In the genomic region with DNA sequence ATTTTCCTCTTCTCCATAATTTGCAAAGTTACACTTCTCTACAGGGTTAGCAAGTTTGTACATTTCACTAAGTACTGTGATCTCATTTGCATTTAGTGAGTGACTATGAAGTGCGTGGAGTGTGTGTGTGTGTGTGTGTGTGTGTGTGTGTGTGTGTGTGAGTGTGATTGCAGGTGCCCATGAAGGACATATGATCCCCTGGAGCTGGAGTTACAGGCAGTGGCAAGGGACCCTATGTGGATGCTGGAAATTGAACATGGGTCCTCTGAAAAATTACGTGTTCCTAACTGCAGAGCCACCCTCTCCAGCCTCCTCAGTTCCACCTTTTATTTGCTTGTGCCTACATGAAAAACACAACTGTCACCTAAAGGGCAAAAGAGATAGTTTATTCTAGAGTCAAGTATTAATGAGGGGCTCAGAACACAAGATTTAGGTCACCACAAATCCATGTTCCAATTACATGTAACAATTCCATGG, we compare ENCODE assay signal across 8 mouse cellular contexts. TPM values are rescaled to one million over a fixed set of nuclear protein-coding genes. Genes with fewer than 3 reads are reported as not detected.
A peak's percentile ranks its signal among the peaks of the same experiment; 100 is the strongest.
DNase-seq lines count a peak whose midpoint lies in the region; ATAC-seq lines count a peak whose summit lies in the region.

No protein-coding gene starts in this region.

- H3K4me1 ChIP-seq in kidney, embryonic 16.5 days (ENCODE audit: insufficient read depth, low read length): peaks cover 9% of the 10 kb centered on the region
- H3K4me1 ChIP-seq in embryonic facial prominence, embryonic 10.5 days: peaks cover 12% of the 10 kb centered on the region
- H3K4me1 ChIP-seq in hindbrain, embryonic 14.5 days (replicated peaks; ENCODE audit: control insufficient read depth, insufficient read depth, low read length): peaks cover 10% of the 10 kb centered on the region
- H3K4me1 ChIP-seq in midbrain, embryonic 14.5 days (ENCODE audit: control insufficient read depth, insufficient read depth, low read length): peaks cover 8% of the 10 kb centered on the region; the same call in 1 of the 2 replicates

- no peak for DNase-seq in kidney, postnatal 4 days
- DNase-seq in embryonic facial prominence, embryonic 10.5 days (ENCODE audit: low spot score): no peak
- DNase-seq in hindbrain, embryonic 14.5 days (ENCODE audit: low spot score): no peak
- no peak for DNase-seq in midbrain, embryonic 14.5 days
- no peak for DNase-seq in spleen, adult 12 weeks (ENCODE audit: low spot score)
- no peak for DNase-seq in left cerebral cortex, adult 9 months (ENCODE audit: low spot score in 2 of 2)
- DNase-seq in frontal cortex, adult 2 months (ENCODE audit: extremely low spot score in 1 of 2, low spot score in 1 of 2): no peak

- peak overlapping the region; percentile 93; the same call in 1 of the 2 replicates for H3K9ac ChIP-seq in kidney, embryonic 16.5 days (replicated peaks; ENCODE audit: low read length)
- H3K9ac ChIP-seq in hindbrain, embryonic 14.5 days: 0 out of 2 replicates have a peak overlapping the region, but pooled peaks have one; percentile 73
- no peak overlapping the region for H3K9ac ChIP-seq in midbrain, embryonic 14.5 days (replicated peaks; ENCODE audit: low read length)

- ATAC-seq in kidney, embryonic 16.5 days (ENCODE audit: low FRiP score, low TSS enrichment): peak; percentile 53
- ATAC-seq in hindbrain, embryonic 14.5 days (ENCODE audit: low FRiP score): peak; percentile 72
- no peak; the same call in 1 of the 2 replicates for ATAC-seq in midbrain, embryonic 14.5 days (ENCODE audit: low FRiP score, low TSS enrichment)

- H3K36me3 ChIP-seq in kidney, embryonic 16.5 days (ENCODE audit: insufficient read depth, low read length): peaks cover 25% of the 10 kb centered on the region
- peaks cover 30% of the 10 kb centered on the region for H3K36me3 ChIP-seq in embryonic facial prominence, embryonic 10.5 days (replicated peaks)
- peaks cover 28% of the 10 kb centered on the region for H3K36me3 ChIP-seq in hindbrain, embryonic 14.5 days (replicated peaks; ENCODE audit: control insufficient read depth, insufficient read depth)
- peaks cover 20% of the 10 kb centered on the region for H3K36me3 ChIP-seq in midbrain, embryonic 14.5 days (ENCODE audit: control insufficient read depth, insufficient read depth, low read length)

- WGBS in kidney, embryonic 16.5 days: 32% methylated on average over 2 of the region's 2 CpGs
- WGBS in embryonic facial prominence, embryonic 10.5 days: 52% methylated on average over 2 of the region's 2 CpGs
- 40% methylated on average over 2 of the region's 2 CpGs for WGBS in hindbrain, embryonic 14.5 days
- WGBS in midbrain, embryonic 14.5 days: 37% methylated on average over 2 of the region's 2 CpGs

- peak overlapping the region; percentile 97 for H3K4me3 ChIP-seq in kidney, embryonic 16.5 days (ENCODE audit: low read length)
- peak overlapping the region; percentile 78 for H3K4me3 ChIP-seq in embryonic facial prominence, embryonic 10.5 days
- H3K4me3 ChIP-seq in hindbrain, embryonic 14.5 days (replicated peaks; ENCODE audit: low read length): peak overlapping the region; percentile 86
- H3K4me3 ChIP-seq in midbrain, embryonic 14.5 days (replicated peaks; ENCODE audit: low read depth, low read length): peak overlapping the region; percentile 79

- no peak overlapping the region for H3K27ac ChIP-seq in kidney, embryonic 16.5 days (ENCODE audit: low read length)
- H3K27ac ChIP-seq in embryonic facial prominence, embryonic 10.5 days (replicated peaks): peak overlapping the region; percentile 84; the same call in 1 of the 2 replicates
- no peak overlapping the region for H3K27ac ChIP-seq in hindbrain, embryonic 14.5 days
- H3K27ac ChIP-seq in midbrain, embryonic 14.5 days (replicated peaks; ENCODE audit: low read depth, low read length): no peak overlapping the region

- peak overlapping the region; percentile 78 for H3K4me2 ChIP-seq in kidney, embryonic 16.5 days (replicated peaks; ENCODE audit: low read depth, low read length)
- H3K4me2 ChIP-seq in hindbrain, embryonic 14.5 days (replicated peaks): peak overlapping the region; percentile 77
- H3K4me2 ChIP-seq in midbrain, embryonic 14.5 days (ENCODE audit: low read length): peak overlapping the region; percentile 73

- H3K27me3 ChIP-seq in kidney, embryonic 16.5 days (ENCODE audit: insufficient read depth, low read length): no peaks in the 10 kb centered on the region
- no peaks in the 10 kb centered on the region for H3K27me3 ChIP-seq in embryonic facial prominence, embryonic 10.5 days (replicated peaks; ENCODE audit: low read depth, poor library complexity, severe bottlenecking)
- no peaks in the 10 kb centered on the region for H3K27me3 ChIP-seq in hindbrain, embryonic 14.5 days (ENCODE audit: control insufficient read depth, insufficient read depth, low read length)
- H3K27me3 ChIP-seq in midbrain, embryonic 14.5 days (ENCODE audit: control insufficient read depth, insufficient read depth, low read length): no peaks in the 10 kb centered on the region

- H3K9me3 ChIP-seq in kidney, embryonic 16.5 days (ENCODE audit: low read length): no peaks in the 10 kb centered on the region
- H3K9me3 ChIP-seq in embryonic facial prominence, embryonic 10.5 days: no peaks in the 10 kb centered on the region
- no peaks in the 10 kb centered on the region for H3K9me3 ChIP-seq in hindbrain, embryonic 14.5 days (ENCODE audit: control insufficient read depth, low read length)
- no peaks in the 10 kb centered on the region for H3K9me3 ChIP-seq in midbrain, embryonic 14.5 days (ENCODE audit: control insufficient read depth, low read length)

RNA-seq across cellular contexts. Expression of gene Mrpl19, which starts 0.3 kb away (rescaled TPM):
- polyA plus RNA-seq in kidney, embryonic 16.5 days (2015; fragmentation: Nextera tagmentation; extraction: Ambion mirVana): 49.2 and 57.1 TPM in 2 replicates
- polyA plus RNA-seq in embryonic facial prominence, embryonic 10.5 days (2016; fragmentation: Nextera tagmentation; extraction: Ambion mirVana): 65.2 and 67.7 TPM in 2 replicates
- polyA plus RNA-seq in hindbrain, embryonic 14.5 days (2014; fragmentation: Nextera tagmentation; extraction: Ambion mirVana): 41.7 and 41.8 TPM in 2 replicates
- 31.5 and 34.0 TPM in 2 replicates for polyA plus RNA-seq in midbrain, embryonic 14.5 days (2014; fragmentation: Nextera tagmentation; extraction: Ambion mirVana)
- 10.8 and 15.0 TPM in 2 replicates for polyA plus RNA-seq in frontal cortex, adult 2 months (2012; rRNA removed)

RNA-seq across cellular contexts. Expression of gene Gcfc2, which starts 42.6 kb away (rescaled TPM):
- 10.1 and 11.0 TPM in 2 replicates for polyA plus RNA-seq in kidney, embryonic 16.5 days (2015; fragmentation: Nextera tagmentation; extraction: Ambion mirVana)
- polyA plus RNA-seq in embryonic facial prominence, embryonic 10.5 days (2016; fragmentation: Nextera tagmentation; extraction: Ambion mirVana): 10.7 and 11.9 TPM in 2 replicates
- polyA plus RNA-seq in hindbrain, embryonic 14.5 days (2014; fragmentation: Nextera tagmentation; extraction: Ambion mirVana): 7.7 and 9.2 TPM in 2 replicates
- polyA plus RNA-seq in midbrain, embryonic 14.5 days (2014; fragmentation: Nextera tagmentation; extraction: Ambion mirVana): 10.1 and 12.4 TPM in 2 replicates
- polyA plus RNA-seq in frontal cortex, adult 2 months (2012; rRNA removed): 10.8 and 14.4 TPM in 2 replicates
